Mouse (Mus musculus) lung, postnatal 14 days (tissue): ENCODE results near the gene Negr1.

Source experiments
- DNase-seq: peaks from one replicate; pipeline ENCODE4 v3.0.0; 2021

Gene Negr1

GRCm38 (mm10) chr3:156799228-156799627 lies 237.6 kb downstream of the Negr1 start:
- no peak for DNase-seq

- DNase-seq: no peak
Measured at GRCm38 (mm10) chr3:156809836-156810235, 248.2 kb downstream of the Negr1 start.

- DNase-seq: no peak
Measured at GRCm38 (mm10) chr3:156816938-156817337, 255.3 kb downstream of the Negr1 start.

- no peak for DNase-seq
Measured at GRCm38 (mm10) chr3:156817452-156817851, 255.9 kb downstream of the Negr1 start.

GRCm38 (mm10) chr3:156823039-156823438 lies 261.4 kb downstream of the Negr1 start:
- DNase-seq: no peak

GRCm38 (mm10) chr3:156833920-156834319 lies 272.3 kb downstream of the Negr1 start:
- no peak for DNase-seq

- DNase-seq: no peak
Measured at GRCm38 (mm10) chr3:156838550-156838949, 277.0 kb downstream of the Negr1 start.

- no peak for DNase-seq
Measured at GRCm38 (mm10) chr3:156848385-156848784, 286.8 kb downstream of the Negr1 start.

GRCm38 (mm10) chr3:156851921-156852320 lies 290.3 kb downstream of the Negr1 start:
- no peak for DNase-seq

GRCm38 (mm10) chr3:156870239-156870921 lies 308.8 kb downstream of the Negr1 start:
- no peak for DNase-seq

- DNase-seq: no peak
Measured at GRCm38 (mm10) chr3:156870922-156871257, 309.3 kb downstream of the Negr1 start.

GRCm38 (mm10) chr3:156871641-156872196 lies 310.1 kb downstream of the Negr1 start:
- DNase-seq: no peak

- no peak for DNase-seq
Measured at GRCm38 (mm10) chr3:156876551-156876950, 315.0 kb downstream of the Negr1 start.

GRCm38 (mm10) chr3:156882129-156882528 lies 320.5 kb downstream of the Negr1 start:
- no peak for DNase-seq

- no peak for DNase-seq
Measured at GRCm38 (mm10) chr3:156883873-156884272, 322.3 kb downstream of the Negr1 start.

- no peak for DNase-seq
Measured at GRCm38 (mm10) chr3:156885689-156886088, 324.1 kb downstream of the Negr1 start.

- no peak for DNase-seq
Measured at GRCm38 (mm10) chr3:156886915-156887314, 325.3 kb downstream of the Negr1 start.

- DNase-seq: no peak
Measured at GRCm38 (mm10) chr3:156890986-156891385, 329.4 kb downstream of the Negr1 start.

GRCm38 (mm10) chr3:156895322-156895721 lies 333.7 kb downstream of the Negr1 start:
- no peak for DNase-seq

- no peak for DNase-seq
Measured at GRCm38 (mm10) chr3:156896106-156896505, 334.5 kb downstream of the Negr1 start.

- DNase-seq: no peak
Measured at GRCm38 (mm10) chr3:156896552-156896951, 335.0 kb downstream of the Negr1 start.

- no peak for DNase-seq
Measured at GRCm38 (mm10) chr3:156901140-156901539, 339.5 kb downstream of the Negr1 start.

GRCm38 (mm10) chr3:156903925-156904576 lies 342.5 kb downstream of the Negr1 start:
- no peak for DNase-seq

- peak; percentile 14 for DNase-seq
Measured at GRCm38 (mm10) chr3:156912816-156913215, 351.2 kb downstream of the Negr1 start.
